Mouse (Mus musculus) subcutaneous adipose tissue, adult 2 months (tissue): ENCODE results near the gene Tusc2. TPM values are rescaled to one million over a fixed set of nuclear protein-coding genes. Genes with fewer than 3 reads are reported as not detected.

ENCODE experiments used
- polyA plus RNA-seq: library from polyadenylated mRNA; depleted of rRNA; stranded (reverse); fragments of >200 nt; gene quantifications from 2 replicates; pipeline ENCODE4 v1.2.3, GENCODE M21; 2012; ENCODE audit warnings: low replicate concordance; rRNA removed

Gene Tusc2
- 59.6 and 62.7 TPM in 2 replicates for polyA plus RNA-seq

DNA sequence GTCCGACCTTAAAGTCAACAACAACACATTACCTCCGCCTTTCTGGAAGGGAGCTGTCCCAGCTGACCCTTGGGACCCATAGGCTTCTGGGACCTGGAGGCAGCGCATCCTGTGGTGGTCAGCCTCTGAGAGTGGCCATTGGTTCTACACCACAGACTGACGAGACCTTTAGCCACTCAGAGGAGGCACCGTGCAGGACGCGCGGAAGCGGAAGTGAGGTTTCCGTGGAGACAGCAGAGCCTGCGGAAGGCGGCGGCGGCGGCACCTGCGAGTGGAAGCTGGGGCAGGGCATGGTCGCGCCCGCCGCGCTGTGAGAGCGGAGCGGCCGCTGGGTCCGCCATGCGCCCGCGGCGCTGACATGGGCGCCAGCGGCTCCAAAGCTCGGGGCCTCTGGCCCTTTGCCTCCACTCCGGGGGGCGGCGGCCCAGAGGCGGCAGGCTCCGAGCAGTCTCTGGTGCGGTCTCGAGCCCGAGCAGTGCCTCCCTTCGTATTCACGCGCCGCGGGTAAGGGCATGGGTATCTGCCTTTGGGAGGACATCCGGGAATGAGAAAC is at the start of gene Tusc2:
TSS of gene Tusc2 (plus strand) at position 227 of the 553 bp plus-strand sequence.

DNA sequence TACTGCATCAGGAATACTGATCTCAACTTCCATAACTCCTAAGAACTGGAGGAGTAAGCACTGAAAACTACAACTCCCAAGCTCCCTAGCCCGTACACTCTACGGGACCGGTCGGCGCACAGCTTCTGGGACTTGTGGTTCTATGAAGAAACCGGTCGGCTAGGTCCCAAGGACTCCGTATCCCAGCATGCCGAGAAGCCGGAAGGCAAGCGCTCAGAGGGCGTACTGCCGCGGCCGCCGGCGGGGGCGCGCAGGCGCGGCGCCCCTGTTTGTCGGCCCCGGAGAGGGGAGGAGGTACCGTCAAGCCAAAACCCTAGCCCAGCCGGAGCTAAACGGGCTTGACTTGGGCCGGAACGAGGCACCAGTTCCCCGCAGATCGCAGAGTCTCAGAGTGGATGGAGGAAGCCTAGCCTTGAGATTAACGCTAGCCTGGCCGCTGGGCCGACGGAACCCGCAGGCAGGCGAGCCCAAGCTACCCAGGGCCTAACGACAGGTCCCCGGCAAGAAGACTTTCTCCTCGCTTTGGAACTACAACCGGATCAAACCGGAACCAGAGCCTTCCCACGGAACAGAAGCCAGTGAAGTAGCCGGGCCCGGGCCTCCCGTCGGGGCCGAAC is 29.2 kb upstream of the Tusc2 start, which contains the start of gene Tmem115:
TSS of gene Tmem115 (plus strand) at position 155 of the 617 bp plus-strand sequence.

DNA sequence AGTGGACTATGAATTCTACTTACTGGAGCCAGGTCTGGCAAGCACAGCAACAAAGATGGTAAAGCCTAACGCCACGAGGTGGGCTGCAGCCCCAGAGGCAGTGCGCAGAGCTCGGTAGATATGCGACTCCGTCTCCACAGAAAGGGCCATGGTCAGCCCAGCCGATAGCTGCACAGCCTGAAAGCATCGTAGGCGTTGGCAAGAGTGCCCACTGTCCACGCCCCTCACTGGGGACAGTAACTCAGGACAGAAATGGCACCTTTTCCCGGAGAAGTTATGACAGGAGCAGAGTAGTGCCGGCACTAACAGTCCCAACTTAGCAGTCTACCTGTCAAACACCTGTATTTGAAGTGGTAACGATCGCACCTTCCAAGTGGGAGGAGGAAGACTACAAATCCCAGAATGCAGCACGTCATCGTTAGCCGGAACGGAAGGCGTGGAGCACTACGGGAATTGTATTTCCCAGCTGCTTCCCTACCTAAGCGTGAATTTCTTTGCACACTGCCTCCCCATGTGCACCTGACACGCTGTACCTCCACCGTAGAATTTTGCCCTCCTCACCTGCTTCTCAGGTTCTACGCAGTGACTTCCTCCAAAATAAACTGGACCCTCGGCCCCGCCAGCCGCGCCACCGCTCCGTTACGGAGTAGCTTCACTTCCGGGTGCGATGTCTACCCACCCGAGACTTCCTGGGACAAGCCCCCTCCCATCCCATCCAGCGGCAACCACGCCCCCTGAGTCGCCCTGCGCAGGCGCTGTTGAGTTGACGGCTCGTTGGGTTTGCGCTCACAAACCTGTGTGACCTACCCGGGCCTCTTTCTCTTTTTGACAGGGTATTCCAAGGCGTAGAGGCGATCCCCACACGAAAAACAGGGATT is 21.3 kb upstream of the Tusc2 start, which contains the start of the genes Cyb561d2 and Nprl2:
TSS of gene Cyb561d2 (minus strand) at position 720 of the 878 bp plus-strand sequence.
TSS of gene Nprl2 (plus strand) at position 753 of the 878 bp plus-strand sequence.

DNA sequence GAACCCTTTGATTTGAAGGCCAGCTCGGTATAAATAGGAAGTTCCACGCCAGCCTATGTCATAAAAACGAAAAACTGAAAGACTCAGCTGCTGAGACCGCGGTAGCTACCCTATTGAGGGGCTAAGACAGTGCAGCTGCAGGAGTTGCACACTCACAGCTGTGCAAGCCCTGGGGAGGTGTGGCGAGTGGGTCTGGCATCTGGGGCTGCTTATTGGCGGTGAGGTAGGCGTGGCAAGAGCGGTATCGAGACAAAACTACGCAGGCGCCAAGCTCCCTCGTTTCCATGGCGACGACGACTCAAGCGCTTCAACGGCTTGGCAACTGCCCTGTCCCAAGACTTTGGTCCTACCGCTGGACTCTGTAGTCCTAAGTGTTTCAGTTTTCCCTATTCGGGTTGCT is 16.0 kb upstream of the Tusc2 start, which contains the start of gene Zmynd10:
TSS of gene Zmynd10 (plus strand) at position 273 of the 400 bp plus-strand sequence.

DNA sequence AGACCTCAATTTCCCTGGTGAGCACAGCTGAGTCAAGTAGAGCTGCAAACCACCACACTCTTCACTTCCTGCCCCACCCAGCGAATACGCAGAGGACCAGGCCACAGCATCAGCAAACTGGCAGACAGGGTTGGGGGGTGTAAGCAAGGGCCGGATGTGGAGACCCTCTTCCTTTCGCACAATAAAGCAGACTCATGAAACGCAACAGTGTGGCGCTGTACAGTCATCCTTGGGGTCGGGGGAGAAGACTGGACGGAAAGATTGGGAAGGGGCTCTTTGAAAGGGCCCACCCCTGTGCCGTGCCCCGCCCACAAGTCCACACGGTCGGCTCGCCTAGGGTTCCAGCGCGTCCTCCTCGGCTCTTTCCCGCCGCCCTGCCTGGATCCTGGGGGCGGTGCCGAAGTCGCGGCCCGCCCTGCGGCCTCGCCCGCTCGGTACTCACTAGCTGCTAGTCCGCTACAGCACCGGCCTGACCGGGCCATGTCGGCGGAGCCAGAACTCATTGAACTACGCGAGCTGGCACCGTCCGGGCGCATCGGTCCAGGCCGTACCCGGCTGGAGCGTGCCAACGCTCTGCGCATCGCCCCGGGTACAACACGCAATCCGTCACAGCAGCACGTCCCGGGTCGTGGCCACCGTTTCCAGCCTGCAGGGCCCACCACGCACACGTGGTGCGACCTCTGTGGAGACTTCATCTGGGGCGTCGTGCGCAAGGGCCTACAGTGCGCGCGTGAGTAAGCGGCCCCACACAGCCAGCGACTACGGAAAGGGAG is 11.8 kb upstream of the Tusc2 start, which contains the start of gene Rassf1:
TSS of gene Rassf1 (plus strand) at position 439 of the 773 bp plus-strand sequence.

DNA sequence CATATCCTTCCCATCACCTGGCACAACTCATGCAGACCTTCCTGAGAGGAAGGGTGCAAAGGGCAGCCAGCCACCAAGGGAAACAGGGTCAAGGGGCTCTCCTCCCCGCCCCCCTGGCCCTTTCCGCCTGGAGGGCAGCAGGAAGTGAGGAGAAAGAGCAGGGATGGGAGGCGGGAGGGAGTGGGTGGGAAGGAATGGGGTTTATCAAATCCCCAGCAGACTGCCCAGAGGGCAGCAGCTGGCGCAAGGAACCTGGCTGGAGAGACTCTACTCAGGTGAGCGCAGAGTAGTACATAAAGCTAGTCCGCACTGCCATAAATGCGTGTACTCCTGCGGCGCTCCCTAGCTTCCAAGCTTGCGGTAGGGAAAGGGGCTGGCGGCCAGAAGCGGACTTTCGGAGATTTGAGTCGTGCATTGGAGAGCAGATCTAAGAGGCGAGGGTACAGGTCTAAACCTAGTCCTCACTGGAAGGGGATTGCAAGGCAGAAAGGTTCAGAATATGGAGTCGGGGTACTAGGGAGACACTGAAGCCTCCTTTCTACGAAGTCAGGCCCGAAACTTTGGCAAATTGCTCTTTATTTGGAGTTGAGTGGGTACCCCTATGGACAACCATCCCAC is 4.8 kb downstream of the Tusc2 start, which contains the start of gene Hyal2:
TSS of gene Hyal2 (plus strand) at position 244 of the 618 bp plus-strand sequence.

DNA sequence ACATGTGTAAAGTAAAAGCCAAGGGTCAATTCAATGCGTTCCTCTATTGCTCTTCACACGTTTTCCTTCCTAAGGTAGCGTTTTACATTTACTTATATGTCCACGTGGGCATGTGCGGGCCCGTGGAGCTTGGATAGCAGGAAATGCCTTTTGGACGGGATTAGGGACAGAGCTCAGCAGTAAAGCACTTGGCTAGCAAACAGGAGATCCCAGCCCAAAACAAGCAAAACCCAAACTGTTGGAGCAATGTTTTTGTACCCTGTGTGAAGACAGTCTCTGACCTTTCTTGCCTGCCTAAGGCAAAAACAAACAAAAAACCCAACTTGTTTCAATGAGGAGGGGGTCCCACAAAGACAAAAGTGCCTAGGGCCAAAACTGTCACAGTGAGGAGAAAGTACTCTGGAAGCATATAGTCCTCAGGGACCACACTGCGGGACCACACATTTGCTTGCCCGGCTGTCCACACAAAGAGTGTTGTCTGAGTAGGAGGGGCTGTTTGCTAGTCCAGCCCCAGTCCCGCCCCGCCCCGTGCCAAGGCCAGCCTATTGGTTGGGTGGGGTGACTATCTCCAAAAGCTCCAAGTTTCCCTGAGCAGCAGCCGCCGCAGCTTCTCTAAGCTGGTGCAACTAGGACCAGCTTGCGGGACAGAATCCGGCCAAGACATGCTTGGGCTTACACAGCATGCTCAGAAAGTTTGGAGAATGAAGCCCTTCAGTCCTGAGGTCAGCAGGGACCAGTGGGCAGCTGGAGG is 13.5 kb downstream of the Tusc2 start, which contains the start of gene Hyal1:
TSS of gene Hyal1 (plus strand) at position 571 of the 751 bp plus-strand sequence.

DNA sequence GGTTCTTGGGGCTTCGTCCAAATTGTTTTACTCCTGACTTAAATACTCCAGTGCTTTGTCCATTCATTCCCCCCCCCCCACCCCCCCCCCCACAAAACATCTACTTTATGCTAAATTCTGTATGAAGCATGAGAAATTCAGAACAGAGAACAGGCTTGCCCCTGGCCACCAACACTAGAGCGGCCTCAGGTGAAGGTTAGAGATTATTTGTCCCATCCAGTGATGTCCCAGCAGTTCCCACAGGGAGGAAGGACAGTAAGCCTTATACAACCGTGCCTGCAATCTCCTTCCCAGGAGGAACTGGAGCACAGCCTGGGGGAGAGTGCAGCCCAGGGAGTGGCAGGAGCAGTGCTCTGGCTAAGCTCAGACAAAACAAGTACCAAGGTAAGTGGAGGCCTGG is 15.5 kb downstream of the Tusc2 start, which contains the start of gene Naa80:
TSS of gene Naa80 (plus strand) at position 301 of the 400 bp plus-strand sequence.

DNA sequence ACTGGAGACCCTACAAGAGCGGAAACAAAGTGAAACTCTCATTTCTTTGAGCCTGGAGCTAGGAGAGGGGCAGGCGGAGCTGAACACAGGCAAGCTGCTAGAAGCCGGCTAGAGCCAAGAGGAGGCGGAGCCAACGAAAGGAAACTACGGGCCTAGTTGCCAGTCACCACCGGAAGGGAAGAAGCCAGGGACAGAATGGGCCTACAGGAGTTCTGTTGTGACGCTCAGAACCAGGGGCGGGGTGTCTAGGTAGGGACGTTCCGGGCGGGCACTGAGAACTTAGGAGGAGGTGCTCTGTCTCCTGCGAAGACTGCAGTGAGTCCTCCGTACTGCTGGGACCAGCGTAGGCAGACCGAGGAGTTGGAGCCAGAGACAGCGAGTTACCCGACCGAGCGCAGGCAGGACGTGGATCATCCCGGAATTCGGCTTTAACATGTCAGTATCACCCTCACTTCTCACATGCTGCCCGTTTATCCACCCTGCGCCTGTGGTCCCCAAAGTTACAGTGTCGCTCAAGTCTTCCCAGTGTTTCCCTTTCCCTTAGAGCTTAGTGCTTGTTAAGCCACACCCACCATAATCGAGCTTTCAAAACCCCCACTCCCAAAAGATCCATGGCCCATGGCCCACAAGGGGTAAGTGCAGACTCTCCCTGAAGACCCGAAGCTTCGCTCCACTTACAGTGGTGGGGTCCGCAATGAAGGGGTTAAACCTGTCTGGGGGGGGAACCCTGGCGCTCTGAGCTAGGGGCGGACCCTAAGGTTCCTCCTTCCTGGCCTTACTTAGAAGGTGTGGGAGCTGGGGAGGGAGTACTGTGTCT is 17.7 kb downstream of the Tusc2 start, which contains the start of gene Hyal3:
TSS of gene Hyal3 (plus strand) at position 318 of the 817 bp plus-strand sequence.

DNA sequence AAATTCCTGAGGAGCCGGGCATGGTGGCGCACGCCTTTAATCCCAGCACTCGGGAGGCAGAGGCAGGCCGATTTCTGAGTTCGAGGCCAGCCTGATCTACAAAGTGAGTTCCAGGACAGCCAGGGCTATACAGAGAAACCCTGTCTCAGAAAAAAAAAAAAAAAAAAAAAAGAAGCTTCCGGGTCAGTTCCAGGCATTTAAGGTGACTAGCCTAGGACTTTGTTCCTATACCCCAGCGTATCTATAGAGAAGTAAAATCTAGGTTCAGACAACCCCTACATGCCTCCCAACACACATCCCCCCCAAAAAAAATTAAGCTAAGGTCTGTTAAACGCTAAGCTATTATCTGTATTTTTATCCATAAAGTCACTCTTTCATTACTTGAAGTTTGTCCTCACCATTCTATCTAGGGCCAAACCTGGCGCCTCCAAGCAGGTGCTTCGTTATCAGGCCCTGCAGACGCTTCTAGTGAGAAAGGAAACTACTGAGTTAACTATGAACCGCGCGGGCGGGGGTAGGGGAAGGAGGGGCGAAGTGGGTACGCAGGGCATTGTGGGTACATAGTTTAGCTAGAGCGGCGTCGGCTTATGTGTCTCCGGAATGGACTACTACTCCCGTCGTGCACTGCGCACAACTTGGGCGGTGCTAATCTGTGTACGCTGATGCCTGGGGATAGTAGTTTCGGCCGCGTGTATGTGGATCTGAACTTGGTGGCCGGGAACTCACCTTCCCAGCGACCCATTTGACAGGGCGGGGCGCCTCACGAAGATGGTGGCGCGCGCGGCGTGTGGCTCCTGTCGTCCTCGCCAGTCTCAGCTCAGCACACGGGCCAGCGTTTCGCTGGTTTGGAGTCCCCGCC is 24.1 kb downstream of the Tusc2 start, which contains the start of gene Ifrd2:
TSS of gene Ifrd2 (plus strand) at position 669 of the 859 bp plus-strand sequence.

DNA sequence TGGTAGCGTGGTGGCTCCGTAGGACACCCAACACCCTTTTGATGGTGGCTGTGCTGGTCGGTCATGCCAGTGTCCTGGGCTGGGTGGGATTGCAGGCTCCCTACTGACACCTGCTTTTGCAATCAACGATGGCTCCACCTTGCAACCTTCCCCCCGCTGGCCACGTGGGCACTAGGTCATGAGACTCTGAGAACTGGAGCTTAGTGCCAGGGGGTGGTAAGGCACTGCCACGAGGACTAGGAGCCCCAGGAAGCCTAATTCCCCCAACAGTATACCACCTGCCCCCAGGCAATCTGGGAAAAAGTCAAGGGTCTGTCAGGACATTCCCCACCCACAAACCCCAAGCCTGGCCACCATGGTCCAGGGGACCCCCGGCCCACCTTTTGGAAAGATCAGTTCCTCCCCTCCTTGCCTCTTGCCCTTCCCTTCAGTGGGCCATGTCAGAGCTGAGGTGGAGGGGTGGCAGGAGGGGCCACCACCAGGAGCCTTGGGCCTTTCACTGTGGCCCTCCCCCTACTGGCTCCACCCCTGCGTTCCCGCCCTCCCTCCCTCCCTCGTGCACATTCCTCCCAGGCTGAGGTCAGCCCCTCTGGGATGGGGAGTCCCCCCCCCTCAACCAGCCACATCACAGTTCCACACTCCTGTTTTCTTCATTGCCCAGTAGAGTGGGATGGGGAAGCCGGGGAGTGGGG is 45.8 kb downstream of the Tusc2 start, which contains the start of gene Sema3b:
TSS of gene Sema3b (minus strand) at position 489 of the 692 bp plus-strand sequence.

Other genes starting within 250 kb of the Tusc2 start
- gene Hemk1, start 224.9 kb upstream of the Tusc2 start, polyA plus RNA-seq: 32.5 and 39.1 TPM in 2 replicates
- gene 6430571L13Rik, start 222.7 kb upstream of the Tusc2 start, polyA plus RNA-seq: 0.98 and 1.7 TPM in 2 replicates
- gene Cacna2d2, start 163.6 kb upstream of the Tusc2 start, polyA plus RNA-seq: 0.16 and 0.81 TPM in 2 replicates
- 50.0 and 74.9 TPM in 2 replicates for gene Tmem115, start 29.3 kb upstream of the Tusc2 start, polyA plus RNA-seq
- gene Cyb561d2, start 21.1 kb upstream of the Tusc2 start, polyA plus RNA-seq: 46.6 and 47.9 TPM in 2 replicates
- gene Nprl2, start 21.0 kb upstream of the Tusc2 start, polyA plus RNA-seq: 35.5 and 36.1 TPM in 2 replicates
- 0.17 and 0.44 TPM in 2 replicates for gene Zmynd10, start 16.0 kb upstream of the Tusc2 start, polyA plus RNA-seq
- gene Rassf1, start 11.7 kb upstream of the Tusc2 start, polyA plus RNA-seq: 33.6 and 43.7 TPM in 2 replicates
- 74.8 and 90.6 TPM in 2 replicates for gene Hyal2, start 4.7 kb downstream of the Tusc2 start, polyA plus RNA-seq
- gene Hyal1, start 13.7 kb downstream of the Tusc2 start, polyA plus RNA-seq: 26.5 and 27.5 TPM in 2 replicates
- 71.0 and 72.9 TPM in 2 replicates for gene Naa80, start 15.6 kb downstream of the Tusc2 start, polyA plus RNA-seq
- 1.1 and 1.7 TPM in 2 replicates for gene Hyal3, start 17.6 kb downstream of the Tusc2 start, polyA plus RNA-seq
- 34.4 and 65.7 TPM in 2 replicates for gene Ifrd2, start 24.4 kb downstream of the Tusc2 start, polyA plus RNA-seq
- 17.4 and 34.5 TPM in 2 replicates for gene Sema3b, start 46.0 kb downstream of the Tusc2 start, polyA plus RNA-seq
- 793 and 941 TPM in 2 replicates for gene Gnai2, start 72.1 kb downstream of the Tusc2 start, polyA plus RNA-seq
- 4.3 and 13.0 TPM in 2 replicates for gene Slc38a3, start 106.3 kb downstream of the Tusc2 start, polyA plus RNA-seq
- gene Gnat1, start 116.5 kb downstream of the Tusc2 start, polyA plus RNA-seq: 0.08 TPM in 1 of 2 replicates, not detected in the other
- 70.7 and 93.8 TPM in 2 replicates for gene Sema3f, start 147.2 kb downstream of the Tusc2 start, polyA plus RNA-seq
- 75.4 and 106 TPM in 2 replicates for gene Rbm5, start 207.7 kb downstream of the Tusc2 start, polyA plus RNA-seq